Mouse (Mus musculus) kidney, adult 2 months (tissue): Measurements from ENCODE around the gene Acap2. TPM values are rescaled to one million over a fixed set of nuclear protein-coding genes. Genes with fewer than 3 reads are reported as not detected.

Source experiments
- DNase-seq: peaks from one replicate; pipeline ENCODE4 v3.0.0; 2021
- H3K27ac ChIP-seq: fragments of 200-500 bp; 2 replicates; pipeline ENCODE4 v1.5.1; 2012; ENCODE audit warnings: low read depth, low read length, control low read depth, inconsistent platforms; ENCODE audit not compliant: insufficient read depth
- H3K27me3 ChIP-seq: fragments of 200-500 bp; replicated peaks from 2 replicates; pipeline ENCODE4 v1.6.1; 2012; ENCODE audit warnings: mild to moderate bottlenecking, moderate library complexity, low read length, inconsistent platforms; ENCODE audit not compliant: control insufficient read depth, insufficient read depth
- H3K36me3 ChIP-seq: fragments of 200-500 bp; 2 replicates; pipeline ENCODE4 v1.6.1; 2012; ENCODE audit warnings: mild to moderate bottlenecking, moderate library complexity, low read length, inconsistent platforms; ENCODE audit not compliant: control insufficient read depth, insufficient read depth
- H3K4me1 ChIP-seq: fragments of 200-500 bp; 2 replicates; pipeline ENCODE4 v1.6.1; 2011; ENCODE audit warnings: low read length; ENCODE audit not compliant: control insufficient read depth, insufficient read depth
- H3K4me3 ChIP-seq: fragments of 200-500 bp; 2 replicates; pipeline ENCODE4 v1.5.1; 2011; ENCODE audit warnings: mild to moderate bottlenecking, low read depth, low read length, control low read depth; ENCODE audit not compliant: insufficient read depth
- CTCF ChIP-seq: fragments of 200-500 bp; conservative IDR thresholded peaks from 2 replicates; pipeline ENCODE4 v1.5.1; 2011; ENCODE audit warnings: low read depth, mild to moderate bottlenecking, control low read depth, low read length, moderate library complexity, mixed read lengths; ENCODE audit not compliant: insufficient read depth, insufficient read length
- POLR2A ChIP-seq: fragments of 200-500 bp; IDR thresholded peaks from one replicate; pipeline ENCODE4 v1.6.1; 2011; ENCODE audit warnings: low read depth, low read length, control low read depth
- WGBS: fragments of 180-500 bp; shearing (Covaris S2); methylation state at CpG from one replicate; pipeline ENCODE4 v1.1.7; 2018; 5-methylcytosine and 5-hydroxymethylcytosine counted together
- polyA plus RNA-seq: library from polyadenylated mRNA; depleted of rRNA; stranded (reverse); fragments of >200 nt; gene quantifications from 2 replicates; pipeline ENCODE4 v1.2.3, GENCODE M21; 2012

Acap2 gene
- polyA plus RNA-seq, 1 experiment = 8.6 TPM

GRCm38 (mm10) chr16:31136616-31137253, 64.3 kb downstream of the Acap2 start:
- Histone ChIP-seq H3K4me3 (no peak overlapping the region), H3K27ac (no peak overlapping the region), H3K4me1 (no peaks in the 10 kb centered on the region), H3K27me3 (no peaks in the 10 kb centered on the region; the same call in 1 of the 2 replicates), H3K36me3 (no peaks in the 10 kb centered on the region)
- WGBS = 68% methylated on average over 13 of the region's 13 CpGs
- DNase-seq = no peak
- TF ChIP-seq CTCF (no peak), POLR2A (no peak)

- no peaks in the 10 kb centered on the region for H3K27me3 ChIP-seq
- no peaks in the 10 kb centered on the region for H3K36me3 ChIP-seq
- no peaks in the 10 kb centered on the region for H3K4me1 ChIP-seq
- TF ChIP-seq POLR2A = no peak
- no peak for TF ChIP-seq CTCF
- H3K27ac ChIP-seq = no peak overlapping the region
- no peak overlapping the region for H3K4me3 ChIP-seq
- 81% methylated on average over 8 of the region's 8 CpGs for WGBS
- DNase-seq = no peak
Observed at GRCm38 (mm10) chr16:31135519-31135918, 65.5 kb downstream of the Acap2 start.

GRCm38 (mm10) chr16:31131531-31131930, 69.5 kb downstream of the Acap2 start:
- TF ChIP-seq CTCF (no peak), POLR2A (no peak)

GRCm38 (mm10) chr16:31128116-31128515, 72.9 kb downstream of the Acap2 start:
- Histone ChIP-seq H3K36me3 (no peaks in the 10 kb centered on the region), H3K4me1 (no peaks in the 10 kb centered on the region), H3K27ac (no peak overlapping the region), H3K27me3 (no peaks in the 10 kb centered on the region), H3K4me3 (no peak overlapping the region)
- WGBS = 91% methylated on average over 5 of the region's 5 CpGs
- TF ChIP-seq CTCF = no peak
- no peak for TF ChIP-seq POLR2A
- DNase-seq = no peak

More at GRCm38 (mm10) chr16:31131531-31131930, 69.5 kb downstream of the Acap2 start:
- no peaks in the 10 kb centered on the region for H3K27me3 ChIP-seq
- 65% methylated on average over 5 of the region's 5 CpGs for WGBS
- DNase-seq = peak; percentile 47
- no peaks in the 10 kb centered on the region for H3K36me3 ChIP-seq
- no peaks in the 10 kb centered on the region for H3K4me1 ChIP-seq
- no peak overlapping the region for H3K4me3 ChIP-seq
- H3K27ac ChIP-seq = no peak overlapping the region

- H3K27ac ChIP-seq = no peak overlapping the region
- DNase-seq = no peak
Observed at GRCm38 (mm10) chr16:31124991-31125390, 76.1 kb downstream of the Acap2 start.

GRCm38 (mm10) chr16:31121612-31122011, 79.4 kb downstream of the Acap2 start:
- no peak for DNase-seq
- no peaks in the 10 kb centered on the region for H3K27me3 ChIP-seq
- WGBS = 94% methylated on average over 6 of the region's 6 CpGs
- no peak overlapping the region for H3K4me3 ChIP-seq
- no peak for TF ChIP-seq POLR2A
- no peak for TF ChIP-seq CTCF
- no peaks in the 10 kb centered on the region for H3K36me3 ChIP-seq
- H3K4me1 ChIP-seq = no peaks in the 10 kb centered on the region
- H3K27ac ChIP-seq = no peak overlapping the region

More at GRCm38 (mm10) chr16:31124991-31125390, 76.1 kb downstream of the Acap2 start:
- no peaks in the 10 kb centered on the region for H3K27me3 ChIP-seq
- no peaks in the 10 kb centered on the region for H3K4me1 ChIP-seq
- H3K36me3 ChIP-seq = no peaks in the 10 kb centered on the region
- 81% methylated on average over 5 of the region's 5 CpGs for WGBS
- TF ChIP-seq CTCF = no peak
- no peak for TF ChIP-seq POLR2A
- no peak overlapping the region for H3K4me3 ChIP-seq

GRCm38 (mm10) chr16:31113596-31113995, 87.4 kb downstream of the Acap2 start:
- no peak overlapping the region for H3K4me3 ChIP-seq
- H3K27ac ChIP-seq = no peak overlapping the region
- TF ChIP-seq POLR2A (no peak), CTCF (no peak)
- H3K4me1 ChIP-seq = no peaks in the 10 kb centered on the region
- no peaks in the 10 kb centered on the region; the same call in 1 of the 2 replicates for H3K27me3 ChIP-seq
- no peak for DNase-seq
- H3K36me3 ChIP-seq = peaks cover 5% of the 10 kb centered on the region
